Mouse (Mus musculus): ENCODE measurements around the gene Dab2.

The Dab2 gene

DNA sequence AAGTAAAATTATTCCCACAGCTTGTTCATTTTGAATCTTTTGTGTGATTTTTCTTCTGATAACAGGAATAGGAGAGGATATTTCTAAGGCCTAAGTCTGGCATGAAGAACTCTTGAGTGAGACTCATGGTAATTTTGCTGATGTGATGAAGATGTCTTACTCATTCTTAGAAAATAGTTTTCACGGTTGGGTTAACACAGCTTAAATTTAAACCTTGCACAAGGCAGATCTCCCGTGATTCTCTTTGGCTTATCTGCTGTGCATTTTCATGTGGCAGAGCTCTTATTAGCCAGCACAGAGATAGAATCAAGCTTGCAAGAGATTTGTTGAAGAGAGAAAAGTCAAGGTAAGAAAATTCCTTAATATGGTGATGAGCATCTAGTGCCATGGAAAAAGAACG lies at the start of gene Dab2:
Gene Dab2 (plus strand): TSS at position 235 of the 400 bp plus-strand sequence.
- DNase-seq (ENCODE audit: low read depth in 1 of 2, low spot score in 2 of 2), result no peak

DNA sequence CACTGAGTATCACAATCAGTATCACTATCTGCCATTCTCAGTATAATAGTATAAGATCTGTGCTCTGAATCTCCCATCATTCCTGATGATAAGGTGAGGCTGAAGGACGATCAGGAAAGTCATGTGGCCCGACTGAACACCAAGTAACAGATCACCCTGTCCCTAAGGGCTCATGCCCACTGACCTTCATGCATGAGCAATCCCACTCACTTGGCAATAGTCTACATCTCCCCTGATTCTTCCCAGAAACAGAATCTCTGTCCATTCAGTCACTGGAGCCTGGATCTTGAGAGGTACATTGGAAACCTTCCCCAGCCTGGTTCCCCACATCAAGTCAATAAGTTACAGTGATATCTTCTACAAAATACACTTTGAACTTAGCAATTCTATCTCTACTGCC lies 46.1 kb upstream of the Dab2 start:
- DNase-seq (ENCODE audit: low read depth in 1 of 2, low spot score in 2 of 2), result no peak

DNA sequence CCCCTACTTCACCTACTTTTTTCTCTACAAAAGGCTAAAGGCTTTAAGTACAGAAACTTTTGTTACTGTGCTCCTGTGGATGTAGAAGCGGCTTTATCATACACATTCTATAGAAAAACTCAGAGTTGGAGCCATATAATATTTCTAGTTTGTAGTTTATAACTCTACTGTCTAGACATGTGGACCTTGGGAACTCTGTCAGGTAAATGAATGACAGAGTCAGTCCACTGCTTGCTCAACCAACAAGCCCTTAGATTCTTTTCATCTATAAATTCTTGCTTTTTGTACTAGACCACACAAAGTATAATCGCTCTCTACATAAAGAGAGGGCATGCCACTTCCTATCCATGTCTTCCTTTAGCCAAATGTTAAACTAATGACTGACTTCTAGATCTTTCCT lies 45.2 kb upstream of the Dab2 start:
- DNase-seq (ENCODE audit: low read depth in 1 of 2, low spot score in 2 of 2), result no peak

DNA sequence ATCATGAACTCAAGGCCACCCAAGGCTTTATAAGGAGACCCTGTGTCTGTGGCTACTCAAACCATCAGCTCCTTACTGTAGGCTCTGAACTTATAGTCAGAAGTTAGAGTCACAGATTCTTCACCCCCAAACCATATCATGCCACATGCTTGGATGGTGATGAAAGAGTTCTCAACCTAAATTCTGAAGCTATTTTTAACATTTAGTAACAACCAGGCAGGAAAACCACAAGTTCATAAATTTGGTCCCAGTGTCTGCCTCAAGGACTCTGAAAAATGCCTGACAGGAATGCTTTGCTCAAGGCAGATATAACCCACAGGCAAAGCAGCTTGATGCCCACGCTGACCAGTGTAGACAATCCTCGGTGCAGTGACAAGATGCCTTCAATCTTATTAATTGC lies 42.5 kb upstream of the Dab2 start:
- no peak for DNase-seq (ENCODE audit: low read depth in 1 of 2, low spot score in 2 of 2)

DNA sequence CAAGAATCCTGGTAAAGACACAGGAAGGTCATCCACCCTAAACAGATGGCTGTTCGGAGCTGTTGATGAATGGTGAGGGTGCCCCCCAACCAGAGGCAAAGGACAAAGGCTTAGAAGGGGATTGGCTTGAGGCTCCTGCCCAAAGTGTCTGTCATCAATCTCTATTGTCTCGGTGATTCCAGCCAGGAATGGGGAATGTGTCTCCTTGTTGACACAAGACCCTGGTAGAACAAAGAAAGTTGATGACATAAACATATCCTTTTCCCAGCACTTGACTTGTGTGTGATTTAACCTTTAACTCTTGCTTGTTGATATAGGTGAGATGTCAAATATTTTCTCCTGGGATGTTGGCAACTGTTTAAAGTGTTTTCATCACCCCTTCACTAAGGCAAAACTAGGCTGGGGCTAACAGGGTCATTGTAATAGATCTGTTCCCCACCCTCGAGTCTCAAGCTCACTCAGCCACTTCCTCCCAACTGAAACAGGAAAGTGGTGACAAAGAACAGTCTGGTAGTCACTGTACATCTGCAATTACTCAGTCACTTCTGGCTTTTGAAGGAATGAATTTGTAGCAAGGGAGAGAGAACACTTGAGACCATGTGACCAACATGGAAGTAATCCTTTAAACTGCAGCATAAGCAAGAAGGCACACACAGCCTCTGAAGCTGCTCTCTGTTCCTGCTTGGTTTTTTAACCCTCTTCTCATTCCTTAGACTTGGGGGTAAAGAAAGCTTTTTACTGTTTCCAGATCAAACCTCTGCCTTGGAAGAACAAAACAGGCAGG lies 39.4 kb upstream of the Dab2 start:
- DNase-seq (ENCODE audit: low read depth in 1 of 2, low spot score in 2 of 2), result no peak

DNA sequence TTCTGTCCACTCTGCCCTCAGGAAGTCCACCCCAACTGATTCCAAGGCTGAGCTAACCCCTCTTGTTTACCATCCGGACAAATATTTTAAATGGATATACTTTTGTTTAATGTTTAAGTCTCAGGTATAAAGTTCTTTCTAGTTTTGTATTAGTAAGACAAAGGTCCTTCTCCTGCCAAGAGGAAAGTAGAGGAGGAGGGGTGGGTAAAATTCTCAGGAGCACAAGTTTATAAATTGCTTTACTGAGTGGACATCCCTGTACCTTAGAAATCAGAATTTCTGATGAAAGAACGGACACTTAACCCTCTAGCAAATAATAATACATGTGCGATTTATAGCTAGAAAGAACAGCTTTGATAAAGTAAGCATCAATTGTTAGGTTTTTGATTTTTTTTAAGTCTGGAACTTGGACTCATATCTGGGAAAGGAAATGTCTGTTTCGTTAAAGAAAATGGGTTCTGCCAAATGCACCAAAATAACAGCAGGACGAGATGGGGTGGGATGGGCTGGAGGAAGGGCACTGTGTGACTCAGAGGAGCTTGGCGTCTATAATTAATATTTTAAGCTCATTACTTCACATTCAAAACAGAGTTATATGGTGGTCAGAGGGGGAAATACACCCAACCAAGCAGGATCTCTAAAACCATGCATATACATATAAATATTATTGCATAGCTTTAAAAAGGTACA lies 38.7 kb upstream of the Dab2 start:
- no peak for DNase-seq (ENCODE audit: low read depth in 1 of 2, low spot score in 2 of 2)

DNA sequence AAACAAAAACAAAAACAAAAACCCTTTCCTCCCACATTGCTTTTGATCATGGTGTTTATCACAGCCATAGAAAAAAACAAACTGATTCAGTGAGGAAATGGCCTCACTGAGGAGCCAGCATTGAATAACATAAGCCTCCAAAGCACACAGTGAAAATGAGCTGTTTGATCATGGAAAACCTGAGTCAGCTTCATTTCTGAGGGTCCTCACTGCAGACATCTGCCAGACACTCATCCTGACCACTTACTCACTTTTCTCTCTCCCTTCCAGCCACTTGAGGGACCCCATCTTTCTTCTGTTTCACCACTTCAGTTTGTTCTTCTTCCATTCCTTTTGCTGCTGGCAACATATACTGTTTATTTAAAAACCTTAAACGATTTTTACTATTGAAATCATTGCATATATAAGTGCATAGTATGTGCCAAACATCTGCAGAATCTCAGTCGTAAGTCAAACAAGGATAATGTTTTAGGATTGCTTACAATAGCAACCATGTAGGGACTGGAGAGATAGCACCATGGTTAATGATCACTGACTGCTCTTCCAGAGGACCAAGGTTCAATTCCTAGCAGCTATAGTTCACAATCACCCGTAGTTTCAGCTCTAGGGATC lies 32.3 kb upstream of the Dab2 start:
- DNase-seq (ENCODE audit: low read depth in 1 of 2, low spot score in 2 of 2), result no peak

DNA sequence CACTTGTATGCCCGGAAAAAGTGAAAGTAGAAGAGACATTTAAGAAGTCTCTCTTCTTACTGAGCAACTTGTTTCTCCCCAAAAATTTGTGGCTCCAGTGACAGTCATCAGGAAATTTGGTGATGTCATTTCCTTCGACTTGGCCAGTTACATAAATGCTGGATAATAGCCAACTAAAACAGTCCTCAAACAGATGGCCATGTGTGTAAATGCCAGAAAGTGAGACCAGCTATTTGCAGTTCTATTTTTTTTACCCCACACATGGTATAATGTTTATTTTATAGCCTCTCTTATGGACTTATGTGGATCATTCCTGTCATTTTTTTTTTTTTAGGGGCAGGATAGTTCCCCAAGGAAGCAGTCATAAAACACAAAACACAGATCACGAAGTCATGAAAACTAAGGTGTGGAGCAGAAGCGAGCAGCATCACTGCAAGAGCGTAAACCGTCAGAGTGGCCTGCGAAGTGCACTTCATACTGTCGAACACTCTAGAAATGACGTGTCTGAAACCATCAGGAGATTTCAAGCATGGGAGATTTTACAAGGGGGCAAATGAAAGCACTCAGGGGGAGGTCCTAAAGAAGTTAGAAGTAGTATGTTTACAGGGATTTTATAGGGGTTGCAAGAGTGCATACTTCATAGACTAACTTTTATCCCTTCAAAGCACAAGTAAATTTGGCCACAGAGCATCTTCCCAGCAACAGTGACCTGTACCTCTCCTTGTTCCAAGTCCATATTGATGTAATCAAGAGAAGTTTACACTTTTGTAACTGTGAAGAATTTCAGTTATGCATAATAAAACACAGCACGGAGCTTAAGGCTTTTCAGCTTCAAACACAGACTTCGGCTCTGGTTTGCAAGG lies 20.8 kb upstream of the Dab2 start:
- DNase-seq (ENCODE audit: low read depth in 1 of 2, low spot score in 2 of 2), result no peak

DNA sequence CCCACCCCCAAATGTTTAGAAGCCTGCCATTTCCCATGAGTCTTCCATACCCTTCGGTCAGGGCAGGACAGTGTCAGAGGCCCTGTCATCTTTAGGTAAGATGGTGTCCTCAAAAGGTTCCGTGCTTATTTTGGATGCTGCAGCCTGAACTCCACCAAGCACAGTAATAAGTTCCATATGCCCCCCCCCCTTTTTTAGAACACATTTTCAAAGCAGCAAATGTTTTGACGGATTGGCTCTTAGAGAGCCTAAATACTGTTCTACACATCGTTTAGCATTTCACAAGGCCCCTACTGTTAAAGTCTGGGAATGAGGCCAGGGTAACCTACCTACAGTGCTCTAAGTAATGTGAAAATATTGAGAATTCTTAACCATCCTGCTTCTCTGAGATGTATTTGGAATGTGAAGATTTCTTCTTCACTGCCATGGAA lies 19.6 kb upstream of the Dab2 start:
- DNase-seq (ENCODE audit: low read depth in 1 of 2, low spot score in 2 of 2), result no peak

DNA sequence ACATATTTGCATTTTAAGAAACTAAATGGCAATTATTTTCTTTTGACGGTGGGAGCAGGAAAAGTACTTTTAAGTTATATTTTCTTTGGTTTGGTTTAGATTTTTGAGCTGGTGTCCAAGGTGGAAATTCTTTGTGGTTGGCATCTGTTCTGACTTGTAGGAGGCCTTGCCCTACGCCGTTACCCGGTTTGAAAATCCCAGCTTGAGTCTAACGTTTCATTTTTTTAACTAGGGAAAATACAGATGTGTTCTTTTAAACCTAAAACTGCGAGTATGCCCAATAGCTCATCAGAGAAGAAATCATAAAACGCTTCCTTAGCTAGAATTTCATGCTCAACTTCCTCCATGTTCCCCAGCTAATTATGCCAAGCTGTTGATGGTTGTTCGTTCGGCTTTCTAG lies 16.3 kb upstream of the Dab2 start:
- DNase-seq (ENCODE audit: low read depth in 1 of 2, low spot score in 2 of 2), result no peak

DNA sequence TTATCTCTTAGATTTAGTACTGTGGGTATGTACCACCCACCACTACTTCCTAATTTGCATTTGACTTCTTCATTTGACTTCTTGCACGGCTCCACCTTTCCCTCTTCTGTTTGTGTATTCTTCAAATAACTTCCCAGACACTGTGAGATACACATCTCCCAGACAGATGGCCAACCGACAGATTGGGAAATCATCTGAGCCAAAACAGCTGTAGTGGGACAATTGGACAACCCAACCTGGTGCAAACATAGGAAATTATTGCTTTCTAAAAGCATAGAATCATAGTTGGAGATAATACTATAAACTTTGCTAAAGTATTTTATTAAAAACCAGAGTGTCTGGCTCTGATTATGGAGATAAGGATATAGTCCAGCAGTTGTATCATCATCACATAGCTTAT lies 3.5 kb upstream of the Dab2 start:
- DNase-seq (ENCODE audit: low read depth in 1 of 2, low spot score in 2 of 2), result no peak

DNA sequence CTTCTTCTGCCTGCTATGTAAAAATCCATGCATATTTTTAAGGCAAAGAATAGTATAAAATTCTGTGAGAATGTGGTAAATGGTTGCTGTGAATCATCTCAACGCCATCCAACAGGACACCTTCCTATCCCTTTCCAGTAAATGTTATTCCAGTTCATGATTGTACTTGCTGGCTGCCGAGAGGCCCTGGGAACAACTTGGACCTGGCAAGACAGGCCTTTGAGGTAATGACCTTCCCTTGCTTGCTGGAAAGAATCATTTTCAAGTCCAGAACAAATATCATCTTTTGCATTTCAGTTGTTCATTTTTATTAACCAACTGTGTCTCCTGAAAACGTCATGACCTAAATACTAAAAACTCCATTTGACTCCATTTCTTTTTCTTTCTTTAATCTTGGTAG lies 862 bp upstream of the Dab2 start:
- DNase-seq (ENCODE audit: low read depth in 1 of 2, low spot score in 2 of 2), result no peak

DNA sequence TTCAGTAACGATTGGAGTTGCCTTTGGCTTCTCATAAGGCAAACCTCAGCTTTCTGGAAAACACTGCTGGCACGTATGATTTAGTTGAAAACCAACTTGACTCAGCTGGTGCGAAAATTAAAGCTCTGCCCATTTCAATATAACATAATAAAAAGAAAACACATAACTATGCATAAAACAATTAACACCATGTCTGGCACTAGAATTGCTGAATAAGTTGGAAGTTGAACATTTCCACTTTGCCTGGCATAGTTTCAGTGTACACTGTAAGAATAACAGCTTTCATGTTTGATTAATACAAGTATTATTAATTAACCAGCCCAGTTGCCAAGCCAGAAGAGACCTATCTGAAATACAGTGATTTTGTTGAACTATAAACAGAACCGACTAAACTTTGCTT lies 2.6 kb downstream of the Dab2 start:
- DNase-seq (ENCODE audit: low read depth in 1 of 2, low spot score in 2 of 2), result no peak

DNA sequence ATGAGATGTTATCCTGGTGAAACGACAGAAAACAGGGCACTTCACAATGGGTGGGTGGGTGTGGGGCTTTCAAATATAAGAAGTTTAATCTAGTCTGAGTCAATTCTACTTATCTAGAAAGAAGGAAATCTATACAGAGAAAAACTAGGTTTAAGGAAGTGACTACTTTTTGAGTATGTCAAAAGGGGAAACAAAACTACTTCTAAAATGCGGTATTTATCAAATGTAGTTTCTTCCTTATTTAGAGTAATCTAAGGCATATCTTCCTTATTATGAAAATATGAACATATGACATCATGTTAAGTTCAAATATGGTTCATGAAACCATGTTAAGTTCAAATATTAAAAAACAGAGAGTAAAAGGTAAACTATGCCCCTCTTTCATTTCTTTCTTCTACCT lies 4.2 kb downstream of the Dab2 start:
- no peak for DNase-seq (ENCODE audit: low read depth in 1 of 2, low spot score in 2 of 2)

DNA sequence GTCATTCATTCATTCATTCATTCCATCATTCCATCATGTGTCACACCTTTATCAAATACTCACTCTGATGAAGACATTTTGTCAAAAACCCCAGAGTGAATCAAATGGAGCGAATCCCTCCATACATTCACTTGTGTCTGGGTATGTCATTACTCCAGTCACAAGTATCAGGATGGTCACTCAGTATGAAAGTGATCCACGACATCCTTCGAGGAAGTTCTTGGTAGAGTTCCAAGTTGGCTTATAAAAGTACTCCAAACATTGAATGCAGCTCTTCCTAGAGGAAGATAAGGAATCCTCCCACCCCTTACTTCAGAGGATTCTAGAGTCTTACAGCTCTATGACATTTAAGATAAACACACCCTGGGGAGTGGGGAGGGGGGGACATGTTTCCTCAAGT lies 10.0 kb downstream of the Dab2 start:
- no peak for DNase-seq (ENCODE audit: low read depth in 1 of 2, low spot score in 2 of 2)

DNA sequence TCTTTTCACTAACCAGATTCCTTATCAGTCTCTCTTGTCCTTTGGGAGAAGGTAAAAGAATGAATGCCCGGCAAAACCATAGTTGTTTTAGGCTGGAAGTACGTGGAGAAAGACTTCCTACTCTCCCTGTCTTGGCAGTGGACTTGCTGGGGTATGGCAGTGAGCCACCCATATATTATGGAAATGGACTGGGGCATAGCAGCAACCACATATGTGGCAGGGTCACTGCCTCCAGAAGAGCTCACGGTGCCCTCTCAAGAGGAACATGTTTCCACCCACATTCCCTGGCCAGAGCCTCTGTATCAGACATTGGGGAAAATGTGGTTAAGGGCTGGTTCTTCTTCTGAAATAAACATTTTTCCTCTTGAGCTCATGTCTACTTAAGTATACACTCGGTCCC lies 10.8 kb downstream of the Dab2 start:
- DNase-seq (ENCODE audit: low read depth in 1 of 2, low spot score in 2 of 2), result no peak

DNA sequence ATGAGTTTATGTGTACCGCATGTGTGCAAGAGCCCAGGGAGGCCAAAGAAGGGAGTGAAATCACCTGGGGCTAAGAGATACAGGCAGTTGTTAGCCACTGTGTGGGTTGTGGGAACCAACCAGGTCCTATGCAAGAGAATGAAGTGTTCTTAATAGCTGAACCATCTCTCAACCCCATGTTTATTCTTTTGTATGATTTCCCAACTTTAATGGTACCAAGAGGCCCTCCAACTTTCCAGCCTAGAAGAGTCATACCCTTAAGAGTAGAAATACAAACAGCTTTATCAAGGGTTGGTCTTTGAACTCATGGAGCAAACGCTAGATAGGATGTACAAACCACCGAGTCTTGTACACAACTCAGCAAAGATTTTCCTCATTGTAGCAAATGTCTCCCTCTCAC lies 12.8 kb downstream of the Dab2 start:
- DNase-seq (ENCODE audit: low read depth in 1 of 2, low spot score in 2 of 2), result no peak

DNA sequence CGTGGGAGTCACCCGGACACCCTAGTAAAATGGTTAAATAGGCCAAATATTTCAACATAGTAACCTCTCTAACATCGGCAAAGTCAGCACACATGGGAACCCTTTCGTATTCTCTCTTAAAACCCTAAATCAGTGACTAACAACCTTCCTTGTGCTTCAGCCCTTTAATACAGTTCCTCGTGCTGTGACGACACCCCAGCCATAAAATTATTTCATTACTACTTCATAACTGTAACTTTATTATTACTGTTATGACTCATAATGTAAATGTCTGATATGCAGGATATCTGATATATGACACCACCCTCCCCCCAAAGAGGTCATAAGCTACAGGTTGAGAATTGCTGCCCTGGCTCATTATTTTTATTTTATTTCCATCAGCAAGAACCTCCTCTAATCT lies 19.8 kb downstream of the Dab2 start:
- no peak for DNase-seq (ENCODE audit: low read depth in 1 of 2, low spot score in 2 of 2)

DNA sequence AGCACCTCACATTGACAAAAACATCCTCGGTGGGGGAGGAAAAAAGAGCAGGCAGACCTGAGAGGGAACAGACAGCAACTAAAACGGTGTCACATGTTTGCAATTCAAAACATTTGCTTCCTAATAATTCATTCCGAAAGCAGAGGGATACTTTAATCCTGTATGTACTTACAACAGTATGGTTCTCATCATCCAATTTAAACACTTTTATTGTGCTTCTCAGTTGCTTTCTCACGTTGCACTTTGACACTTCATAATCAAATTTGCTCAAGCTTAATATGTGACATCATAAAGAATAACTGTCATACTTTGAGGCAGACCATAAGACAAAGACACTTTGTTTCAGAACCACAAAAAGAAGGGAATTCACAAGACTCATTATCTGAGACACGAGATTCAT lies 20.9 kb downstream of the Dab2 start:
- no peak for DNase-seq (ENCODE audit: low read depth in 1 of 2, low spot score in 2 of 2)

DNA sequence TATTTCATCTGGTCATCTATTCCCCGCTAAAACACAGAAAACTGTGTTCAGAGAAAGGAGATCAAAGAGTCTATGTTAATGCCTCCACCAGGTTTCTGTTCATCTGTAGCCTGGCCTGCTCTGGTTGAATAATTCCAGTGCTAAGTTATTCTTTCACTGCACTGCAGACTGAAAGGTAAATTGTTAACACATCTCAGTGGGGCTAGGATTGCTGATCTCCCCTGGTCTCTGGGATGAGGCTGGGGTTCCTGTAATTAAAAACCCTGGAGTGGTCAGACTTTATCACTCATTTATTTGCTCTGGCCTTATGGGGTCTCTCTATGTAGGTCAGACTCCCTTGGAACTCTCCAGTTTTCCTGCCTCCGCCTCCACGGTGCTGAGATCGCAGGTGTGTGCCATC lies 21.7 kb downstream of the Dab2 start:
- no peak for DNase-seq (ENCODE audit: low read depth in 1 of 2, low spot score in 2 of 2)

DNA sequence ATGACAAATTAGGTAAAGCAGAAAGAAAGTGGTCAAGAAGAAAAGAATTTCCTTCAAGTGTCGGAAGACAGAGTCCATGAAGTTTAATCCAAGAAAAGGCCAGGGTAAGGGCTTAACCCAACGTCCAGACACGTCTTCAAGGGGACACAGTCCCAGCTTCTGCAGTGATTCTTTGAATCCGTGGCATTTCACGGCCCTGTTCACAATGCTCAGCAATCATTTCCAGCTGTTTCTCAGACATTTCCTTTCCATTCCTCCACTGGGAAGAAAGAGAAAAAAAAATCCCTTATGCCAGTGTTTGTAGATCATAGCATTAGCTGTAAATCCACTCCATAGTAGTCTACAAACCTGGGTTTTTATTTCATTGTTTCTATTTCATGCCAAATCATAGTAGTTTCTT lies 22.7 kb downstream of the Dab2 start:
- DNase-seq (ENCODE audit: low read depth in 1 of 2, low spot score in 2 of 2), result no peak

DNA sequence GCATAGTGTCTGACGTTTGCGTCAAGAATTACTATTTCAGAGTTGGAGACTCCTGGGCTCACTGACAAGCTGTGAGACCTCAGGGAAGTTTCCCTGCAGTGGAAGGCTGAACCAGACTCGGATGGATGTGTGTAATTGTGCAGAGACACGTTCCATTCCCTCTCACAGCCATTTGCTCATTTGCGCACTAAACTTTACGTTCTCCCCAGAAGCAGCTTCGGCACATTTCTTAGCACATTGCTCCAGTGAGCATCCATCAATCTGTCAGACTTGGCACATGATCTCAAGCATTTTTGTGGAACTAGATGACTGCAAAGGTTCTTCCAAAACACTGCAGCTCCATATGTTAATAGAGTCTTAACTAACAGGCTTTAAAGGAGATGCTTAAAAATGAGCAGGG lies 24.0 kb downstream of the Dab2 start:
- DNase-seq (ENCODE audit: low read depth in 1 of 2, low spot score in 2 of 2), result no peak
